Mouse (Mus musculus) layer of hippocampus, adult 18-20 months (tissue): ENCODE measurements around the gene Snupn. TPM values are rescaled to one million over a fixed set of nuclear protein-coding genes. Genes with fewer than 3 reads are reported as not detected.
A peak's percentile ranks its signal among the peaks of the same experiment; 100 is the strongest.
"Not testable (repeated sequence)": the region's sequence is repeated elsewhere in the genome, so short reads cannot be mapped to it uniquely, and the experiment has no call there.

ENCODE experiments used
- DNase-seq, 2 experiments: peaks; one replicate each; pipeline ENCODE4 v3.0.0; 2022; ENCODE audit warnings: low spot score in 2 of 2
- total RNA-seq, 2 experiments: library from RNA; stranded (reverse); gene quantifications; 2 replicates each; pipeline ENCODE4 v1.2.3; 2021

Snupn gene
- total RNA-seq, 2 experiments from 2014 or later = 16.7 to 19.3 TPM

DNA sequence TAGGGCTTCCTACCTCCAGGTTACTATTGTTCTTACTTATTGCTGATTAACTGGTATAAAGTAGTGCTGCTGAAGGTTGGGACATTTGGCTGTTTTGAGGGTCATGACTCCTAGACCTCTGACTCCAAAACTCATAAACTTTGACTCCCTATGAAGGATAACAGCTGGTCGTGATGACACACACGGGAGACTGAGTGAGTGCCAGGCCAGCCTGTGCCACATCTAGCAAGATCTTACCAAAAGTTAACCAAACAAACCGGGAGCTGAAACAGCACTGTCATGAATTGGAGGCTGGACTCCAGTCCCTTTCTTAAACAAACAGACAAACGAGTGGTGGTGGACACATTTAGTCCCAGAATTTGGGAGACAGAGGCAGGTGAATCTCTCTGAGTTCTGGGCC is 21.2 kb upstream of the Snupn start:
- no peak for DNase-seq

DNA sequence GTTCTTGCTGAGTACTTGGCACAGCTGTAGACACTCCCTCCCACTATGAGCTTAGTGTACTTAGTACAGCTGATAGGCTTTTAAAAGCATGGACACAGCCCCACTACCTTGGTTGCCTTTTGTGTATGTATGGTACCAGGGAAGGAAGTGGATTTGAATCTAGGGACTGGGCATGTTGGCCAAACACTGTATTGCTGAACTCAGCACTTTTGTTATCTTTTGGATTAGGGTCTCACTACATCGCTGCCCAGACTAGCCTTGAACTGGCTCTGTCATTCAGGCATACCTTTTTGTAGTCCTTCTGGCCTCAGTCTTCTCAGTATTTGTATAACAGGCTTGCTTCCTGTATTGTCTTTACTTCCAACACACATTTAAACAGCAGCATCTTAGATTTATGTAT is 20.1 kb upstream of the Snupn start:
- no peak for DNase-seq

DNA sequence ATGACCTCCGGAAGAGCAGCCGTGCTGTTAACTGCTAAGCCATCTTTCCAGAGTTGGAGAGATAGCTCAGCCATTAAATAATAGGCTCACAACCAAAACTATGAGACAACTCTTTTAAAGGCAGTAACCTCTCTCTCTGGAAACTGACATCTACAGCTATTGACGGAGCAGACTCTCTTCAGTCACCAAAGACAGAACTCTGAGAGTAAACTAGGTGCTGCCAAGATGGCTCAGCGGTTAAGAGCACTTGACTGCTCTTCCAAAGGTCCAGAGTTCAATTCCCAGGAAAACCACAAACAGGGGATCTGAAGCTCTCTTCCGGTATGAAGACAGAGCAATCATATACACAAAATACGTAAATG is 13.8 kb upstream of the Snupn start:
- DNase-seq = no peak

DNA sequence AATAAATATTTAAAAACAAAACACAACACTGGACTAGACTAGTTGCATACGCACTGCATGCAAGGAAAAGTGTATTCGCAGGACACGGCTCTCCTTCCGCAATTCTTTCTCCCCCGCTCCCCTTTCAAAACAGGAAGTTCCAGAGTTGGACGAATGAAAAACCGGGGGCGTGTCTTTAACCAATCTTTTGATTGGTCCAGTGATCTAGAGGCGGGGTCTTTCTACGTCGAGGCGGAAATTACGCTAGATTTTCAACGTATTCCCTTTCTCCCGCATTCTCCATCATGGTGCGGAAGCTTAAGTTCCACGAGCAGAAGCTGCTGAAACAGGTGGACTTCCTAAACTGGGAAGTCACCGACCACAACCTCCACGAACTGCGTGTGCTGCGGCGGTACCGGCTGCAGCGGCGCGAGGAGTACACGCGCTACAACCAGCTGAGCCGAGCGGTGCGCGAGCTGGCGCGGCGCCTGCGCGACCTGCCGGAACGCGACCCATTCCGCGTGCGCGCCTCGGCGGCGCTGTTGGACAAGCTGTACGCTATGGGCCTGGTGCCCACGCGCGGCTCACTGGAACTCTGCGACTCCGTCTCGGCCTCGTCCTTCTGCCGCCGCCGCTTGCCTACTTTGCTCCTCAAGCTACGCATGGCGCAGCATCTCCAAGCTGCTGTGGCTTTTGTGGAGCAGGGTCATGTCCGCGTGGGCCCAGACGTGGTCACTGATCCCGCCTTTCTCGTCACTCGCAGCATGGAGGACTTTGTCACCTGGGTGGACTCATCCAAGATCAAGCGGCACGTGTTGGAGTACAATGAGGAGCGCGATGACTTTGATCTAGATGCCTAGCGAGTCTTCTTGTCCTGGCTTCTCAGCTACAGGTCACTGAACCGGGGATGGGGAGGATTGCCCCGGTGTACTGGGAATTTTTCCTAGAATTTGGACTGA is 13.2 kb upstream of the Snupn start, which contains the start of gene Imp3:
TSS of gene Imp3 (plus strand) at position 253 of the 938 bp plus-strand sequence.
- DNase-seq = peak; percentile 85 to 96

DNA sequence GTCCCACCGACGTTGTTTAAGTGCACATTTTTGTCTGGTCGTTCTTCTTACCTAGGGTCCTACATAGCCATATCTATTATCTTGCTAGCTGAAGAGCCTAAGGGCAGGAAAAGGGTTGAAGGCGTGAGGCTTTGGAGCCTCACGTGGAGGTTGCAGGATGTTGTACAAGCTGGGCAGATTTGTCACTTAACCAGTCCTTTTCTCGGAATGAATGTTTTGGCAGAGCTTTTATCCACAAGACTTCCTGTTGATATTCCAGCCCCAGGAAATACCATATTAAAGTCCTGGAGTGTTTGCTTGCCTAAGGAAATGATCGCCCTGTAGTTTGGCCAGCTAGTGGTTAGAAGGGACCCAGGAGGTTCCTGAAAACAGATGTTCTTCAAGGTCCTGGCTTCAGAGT is 12.3 kb upstream of the Snupn start:
- no peak for DNase-seq

DNA sequence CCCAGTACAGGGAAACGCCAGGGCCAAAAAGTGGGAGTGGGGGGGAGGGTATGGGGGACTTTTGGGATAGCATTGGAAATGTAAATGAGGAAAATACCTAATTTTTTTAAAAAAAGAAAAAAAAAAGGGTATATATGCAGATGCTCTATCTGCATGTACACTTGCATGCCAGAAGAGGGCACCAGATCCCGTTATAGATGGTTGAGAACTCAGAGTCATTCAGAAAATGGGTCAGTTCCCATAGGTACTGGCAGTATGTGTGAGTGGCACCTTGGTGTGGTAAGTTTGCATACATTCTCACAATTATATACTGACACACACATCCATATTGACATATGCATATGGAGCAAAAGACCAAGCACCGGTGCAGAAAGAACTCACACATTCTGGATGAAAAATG is 3.2 kb upstream of the Snupn start:
- DNase-seq = peak in 1 of 2 experiments; percentile 52

DNA sequence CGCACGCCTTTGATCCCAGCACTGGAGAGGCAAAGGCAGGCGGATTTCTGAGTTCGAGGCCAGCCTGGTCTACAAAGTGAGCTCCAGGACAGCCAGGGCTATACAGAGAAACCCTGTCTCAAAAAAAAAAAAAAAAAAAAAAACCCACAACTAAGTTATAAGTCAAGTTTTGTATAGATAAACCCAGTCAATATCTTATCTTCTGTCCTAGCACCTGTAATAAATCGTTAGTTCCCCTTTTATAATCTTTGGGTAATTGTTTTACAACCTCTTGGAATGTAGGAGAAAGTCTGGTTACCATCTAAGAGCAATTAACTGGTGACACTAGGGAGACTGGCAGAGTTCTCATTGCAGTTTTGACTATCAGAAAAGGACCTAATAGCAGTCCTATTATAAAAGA is 2.0 kb upstream of the Snupn start:
- not testable (repeated sequence) for DNase-seq

DNA sequence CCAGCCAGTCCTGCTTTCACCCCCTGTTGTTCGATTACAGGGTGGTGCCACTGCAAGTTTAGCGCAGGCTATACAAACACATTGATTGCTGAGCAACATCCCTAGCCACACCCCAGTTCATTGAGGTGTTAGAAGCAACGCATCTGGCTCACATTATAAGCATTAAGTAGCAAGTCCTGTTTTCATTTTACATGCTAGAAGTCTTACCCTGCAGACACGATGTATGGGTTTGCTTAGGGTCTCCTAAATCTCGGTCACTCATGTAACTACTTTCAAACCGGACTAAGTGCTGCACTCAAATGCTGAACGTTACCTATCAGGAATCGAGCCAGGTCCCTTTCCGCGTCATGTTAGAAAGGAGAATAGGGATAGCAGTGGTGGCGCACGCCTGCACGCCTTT is 911 bp upstream of the Snupn start:
- no peak for DNase-seq

DNA sequence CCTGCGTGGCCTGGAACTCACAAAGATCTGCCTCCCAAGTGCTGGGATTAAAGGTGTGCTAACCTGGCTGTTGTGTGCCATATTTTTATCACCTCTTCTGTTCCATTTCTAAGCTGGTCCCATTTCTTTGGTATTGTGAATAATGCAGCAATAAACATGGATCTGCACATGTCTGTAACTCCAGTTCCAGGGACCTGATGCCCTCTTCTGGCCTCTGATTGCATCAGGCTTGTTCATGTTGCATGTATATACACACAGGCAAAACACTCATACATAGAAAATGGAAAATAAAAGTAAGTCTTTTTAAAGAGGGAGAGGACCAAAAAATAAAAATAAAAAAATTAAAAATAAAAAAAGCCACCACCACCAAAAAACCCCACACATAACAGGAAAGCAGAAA is 2.9 kb downstream of the Snupn start:
- DNase-seq = no peak

DNA sequence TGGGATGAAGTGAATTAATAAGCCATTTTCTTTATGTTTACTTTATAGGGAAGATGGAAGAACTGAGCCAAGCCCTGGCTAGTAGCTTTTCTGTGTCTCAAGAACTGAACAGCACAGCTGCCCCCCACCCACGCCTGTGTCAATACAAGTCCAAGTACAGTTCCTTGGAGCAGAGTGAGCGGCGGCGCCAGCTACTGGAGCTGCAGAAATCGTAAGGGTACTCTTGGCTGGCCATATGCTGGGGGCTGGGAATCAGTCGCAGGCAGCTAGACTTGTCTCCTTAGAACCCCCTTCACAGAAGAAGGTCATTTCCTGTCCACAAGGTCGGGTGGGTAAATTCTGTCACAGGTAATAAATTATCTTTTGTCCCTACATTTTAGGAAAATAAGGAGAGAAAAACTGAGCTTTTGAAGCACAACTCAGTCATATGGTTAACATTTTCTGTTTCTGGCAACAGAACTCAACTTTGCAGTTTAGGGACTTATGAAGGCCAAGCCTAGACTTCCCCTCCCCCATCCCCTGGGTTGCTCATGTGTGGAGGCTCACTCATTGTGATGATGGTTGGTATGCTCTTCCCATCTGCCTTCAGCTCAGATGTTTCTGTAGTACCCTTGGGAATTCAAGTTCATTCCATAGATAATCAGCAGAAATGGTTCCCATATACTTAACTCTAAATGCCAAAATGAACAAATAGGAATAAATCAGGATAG is 6.4 kb downstream of the Snupn start:
- no peak for DNase-seq

DNA sequence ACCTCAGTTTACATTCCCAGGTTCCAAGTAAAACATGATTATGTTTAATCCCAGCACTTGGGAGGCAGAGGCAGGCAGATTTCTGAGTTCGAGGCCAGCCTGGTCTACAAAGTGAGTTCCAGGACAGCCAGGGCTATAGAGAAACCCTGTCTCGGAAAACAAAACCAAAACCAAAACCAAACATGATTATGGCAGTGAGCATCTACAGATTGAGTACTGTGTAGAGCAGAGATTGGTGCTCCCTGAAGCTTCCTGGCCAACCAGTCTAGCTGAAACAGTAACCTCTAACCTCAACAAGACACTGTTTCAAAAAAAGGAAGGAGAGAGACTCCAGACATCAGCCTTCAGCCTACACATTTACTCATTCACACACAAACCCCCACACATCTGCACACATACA is 8.0 kb downstream of the Snupn start:
- no peak for DNase-seq

DNA sequence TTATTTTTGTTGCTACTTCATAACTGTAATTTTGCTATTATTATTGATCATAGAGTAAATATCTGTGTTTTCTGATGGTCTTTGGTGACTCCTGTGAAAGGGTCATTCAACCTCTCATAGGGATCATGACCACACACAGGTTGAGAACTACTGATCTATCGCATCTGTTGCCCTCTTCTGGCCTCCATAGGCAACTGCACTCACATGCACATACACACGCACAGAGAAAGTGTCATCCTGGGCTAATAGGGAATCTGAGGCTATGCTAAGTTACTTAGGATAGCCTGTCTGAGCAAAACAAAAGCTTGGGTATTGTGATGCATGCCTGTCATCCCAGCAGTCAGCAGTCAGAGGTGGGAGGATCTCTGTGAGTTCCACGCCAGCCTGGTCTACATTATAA is 10.9 kb downstream of the Snupn start:
- DNase-seq = no peak

DNA sequence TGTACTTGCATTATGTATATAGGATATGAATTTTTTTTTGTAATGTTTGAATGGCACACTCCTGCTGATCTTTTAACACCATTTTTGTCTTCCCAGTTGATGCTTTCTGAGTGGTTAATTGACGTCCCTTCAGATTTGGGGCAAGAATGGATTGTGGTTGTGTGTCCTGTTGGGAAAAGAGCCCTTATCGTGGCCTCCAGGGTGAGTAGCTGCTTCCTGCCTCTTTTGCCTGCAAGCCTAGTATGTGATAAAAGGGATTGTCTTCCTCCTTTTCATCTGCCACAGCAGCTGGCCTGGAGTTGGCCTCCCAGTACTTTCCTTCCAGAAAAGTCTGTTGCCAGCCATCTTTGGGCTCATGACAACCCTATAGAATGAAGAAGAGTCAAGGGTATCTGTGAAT is 19.5 kb downstream of the Snupn start:
- DNase-seq = no peak

DNA sequence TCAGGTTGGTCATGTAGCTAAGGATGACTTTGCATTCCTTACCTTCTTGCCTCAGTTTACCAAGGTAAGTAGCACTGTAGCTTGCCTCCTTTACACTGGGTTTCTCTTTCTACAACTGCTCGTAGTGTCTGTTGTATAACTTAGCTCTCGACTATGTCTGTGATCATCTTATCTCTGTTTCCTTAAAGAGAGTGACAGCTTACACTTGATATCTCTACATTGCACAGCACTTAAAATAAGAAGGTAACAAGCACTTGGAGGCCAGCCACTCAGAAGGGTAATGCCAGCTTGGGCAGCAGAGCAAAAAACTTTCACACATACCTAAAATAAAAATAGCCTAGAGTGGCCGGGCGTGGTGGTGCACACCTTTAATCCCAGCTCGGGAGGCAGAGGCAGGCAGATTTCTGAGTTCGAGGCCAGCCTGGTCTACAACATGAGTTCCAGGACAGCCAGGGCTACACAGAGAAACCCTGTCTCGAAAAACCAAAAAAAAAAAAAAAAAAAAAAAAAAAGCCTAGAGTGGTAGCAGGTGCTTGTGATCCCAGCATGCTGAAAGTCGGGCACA is 23.4 kb downstream of the Snupn start:
- no peak for DNase-seq

DNA sequence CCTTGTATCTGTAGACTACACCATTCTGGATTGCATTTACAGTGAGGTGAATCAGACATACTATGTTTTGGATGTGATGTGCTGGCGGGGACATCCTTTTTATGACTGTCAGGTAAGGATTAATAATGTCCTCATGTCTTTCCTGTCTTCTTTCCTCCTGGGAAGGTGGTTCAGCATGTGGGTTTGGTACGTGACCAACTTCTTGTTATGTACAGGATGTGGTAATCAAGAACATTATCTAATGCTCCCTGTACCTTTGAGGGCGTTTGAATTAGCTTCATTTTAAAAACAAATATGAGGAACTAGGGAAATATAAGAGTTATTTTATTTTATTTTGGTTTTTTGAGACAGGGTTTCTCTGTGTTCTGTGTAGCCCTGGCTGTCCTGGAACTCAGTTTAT is 24.5 kb downstream of the Snupn start:
- no peak for DNase-seq

DNA sequence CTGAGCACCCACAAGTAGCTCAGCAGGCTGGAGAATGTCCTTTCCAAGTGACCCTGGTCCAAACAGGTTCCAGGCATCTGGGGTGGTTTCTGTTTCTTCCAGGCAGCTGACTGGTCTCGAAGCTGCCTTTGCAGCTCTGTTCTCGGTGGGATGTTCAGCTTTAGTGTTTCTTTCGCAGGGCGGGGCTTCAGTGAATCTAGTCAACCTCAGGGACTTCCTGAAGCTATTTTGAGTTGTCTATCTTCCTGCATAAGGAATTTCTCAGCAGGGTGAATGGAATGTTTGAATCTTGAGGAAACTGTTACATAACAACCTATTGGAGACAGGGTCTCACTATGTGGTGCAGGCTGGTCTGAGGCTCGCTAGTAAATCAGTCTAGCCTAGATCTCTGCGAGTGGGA is 29.5 kb downstream of the Snupn start:
- DNase-seq = no peak

DNA sequence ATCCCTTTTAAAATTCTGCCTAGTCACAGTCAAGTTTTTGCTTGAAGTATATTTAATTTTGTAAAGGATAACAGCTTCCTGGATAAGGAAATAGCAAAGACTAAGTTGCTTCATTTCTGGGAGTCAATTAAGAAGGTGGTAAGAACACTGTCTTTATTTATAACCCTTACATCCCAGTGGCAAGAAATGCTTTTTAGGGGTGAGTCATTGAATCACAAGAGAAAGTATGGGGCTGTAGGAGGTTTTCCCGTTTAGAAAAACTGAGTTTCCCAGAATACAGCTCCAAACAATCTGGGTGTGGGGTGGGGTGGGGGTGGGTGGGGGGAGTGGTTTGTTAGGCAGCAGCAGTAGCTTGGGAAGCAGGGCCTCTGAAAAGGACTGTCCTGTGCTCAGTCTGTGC is 30.8 kb downstream of the Snupn start:
- DNase-seq = peak in 1 of 2 experiments; percentile 8

DNA sequence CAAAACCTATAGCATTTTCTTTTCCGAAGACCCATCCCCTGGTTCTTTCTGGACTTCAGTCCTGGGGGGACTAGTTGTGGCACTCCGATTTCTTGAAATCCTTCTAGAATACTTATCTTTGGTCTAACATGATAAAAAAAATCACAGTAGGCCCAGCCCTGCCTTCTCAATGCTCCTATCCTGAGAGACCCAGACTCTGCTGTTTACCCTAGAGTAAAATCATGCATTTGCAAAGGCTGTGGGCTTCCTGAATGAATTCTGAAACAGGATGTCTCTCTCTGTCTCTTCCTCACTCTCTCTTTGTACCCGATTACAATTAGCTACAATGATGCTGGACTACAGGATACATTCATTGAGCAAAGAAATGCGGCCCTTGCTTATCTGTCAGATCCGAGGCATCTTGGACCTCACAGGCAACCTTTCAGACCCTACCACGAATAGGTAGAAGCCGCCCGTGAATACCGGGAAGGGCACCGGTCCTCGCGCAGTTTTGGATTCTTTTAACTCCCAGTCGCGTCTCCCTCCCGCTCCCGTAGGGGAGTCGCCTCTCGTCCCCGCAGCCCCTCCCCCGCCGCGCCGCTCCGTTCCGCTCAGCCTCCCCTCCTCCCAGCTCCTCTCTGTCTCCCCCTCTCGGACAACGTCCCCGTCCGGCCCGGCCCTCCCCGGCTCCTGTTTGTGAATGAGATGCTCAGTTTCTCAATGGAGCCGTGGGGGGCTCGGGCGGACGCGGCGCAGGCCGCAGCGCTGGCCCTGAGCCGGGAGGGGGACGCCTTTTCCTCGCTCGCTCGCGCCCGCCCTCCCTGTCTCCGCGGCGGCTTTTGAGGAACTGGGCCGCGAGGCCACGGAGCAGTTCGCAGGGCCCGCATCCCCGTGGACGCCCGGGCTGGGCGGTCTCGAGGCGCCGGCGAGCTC is 43.9 kb downstream of the Snupn start, which contains the start of gene Ptpn9:
TSS of gene Ptpn9 (plus strand) at position 638 of the 912 bp plus-strand sequence.
- DNase-seq = peak; percentile 78 to 86

DNA sequence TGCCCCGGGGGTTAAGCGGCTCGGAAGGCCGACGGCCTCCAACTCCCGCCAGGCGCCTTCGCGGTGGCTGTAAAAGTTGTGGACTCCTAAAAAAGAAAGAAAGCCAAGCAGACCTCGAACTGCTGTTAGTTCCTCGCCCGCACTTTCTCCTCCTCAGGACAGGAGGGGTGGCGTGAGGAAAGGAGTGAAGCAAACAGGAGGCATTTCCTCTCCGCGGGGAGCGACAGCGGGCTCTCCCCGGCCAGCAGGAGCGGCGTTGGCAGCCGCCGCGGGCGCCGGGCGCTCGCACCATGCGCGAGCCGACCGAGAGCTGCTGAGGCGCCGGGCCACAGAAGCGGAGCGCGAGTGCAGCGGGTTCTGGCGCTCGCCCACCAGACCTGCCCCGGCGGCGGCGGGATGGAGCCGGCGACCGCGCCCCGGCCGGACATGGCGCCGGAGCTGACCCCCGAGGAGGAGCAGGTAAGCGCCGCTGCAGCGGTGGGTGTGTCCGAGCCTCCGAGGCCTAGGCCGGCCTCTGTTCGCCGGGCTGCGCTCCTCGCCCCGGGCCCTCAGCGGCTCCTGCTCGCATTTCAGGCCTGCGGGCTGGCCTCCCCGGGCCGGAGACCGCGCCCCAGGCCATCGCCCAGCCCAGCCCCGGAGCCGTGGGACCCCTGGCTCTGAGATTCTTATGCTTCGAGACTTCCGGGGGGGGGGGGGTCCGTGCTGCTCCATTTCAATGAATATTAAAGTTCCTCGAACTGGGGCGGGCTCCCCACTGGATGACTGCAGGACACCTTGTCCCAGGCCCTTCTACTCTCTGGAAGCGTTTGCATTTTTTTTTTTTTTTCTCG is 44.7 kb downstream of the Snupn start:
- DNase-seq = peak; percentile 28 to 48

DNA sequence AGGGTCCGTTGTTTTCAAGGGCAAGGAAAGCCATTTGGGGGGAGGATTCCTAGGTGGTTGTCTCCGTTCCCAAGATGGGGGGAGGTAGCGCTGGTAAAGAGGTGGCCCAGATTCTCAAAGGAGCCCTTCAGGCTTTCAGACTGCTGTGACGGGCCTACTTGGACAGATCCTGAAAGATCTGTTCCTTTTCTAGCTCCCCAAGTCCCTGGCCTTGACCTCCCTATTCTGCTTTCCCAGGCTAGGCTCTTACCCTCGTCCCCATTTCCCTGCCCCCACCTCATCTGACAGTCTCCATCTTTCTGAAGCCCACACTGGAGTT is 45.3 kb downstream of the Snupn start:
- DNase-seq = peak in 1 of 2 experiments; percentile 22
